Mouse (Mus musculus): Measurements from ENCODE around the gene Gm48552.

Gm48552 gene

GRCm38 (mm10) chr10:81431526-81432168 lies 42.8 kb downstream of the Gm48552 start:
- peak; percentile 63 for DNase-seq (ENCODE audit: low read depth, low spot score)

- no peak for DNase-seq (ENCODE audit: low read depth, low spot score)
Measured at GRCm38 (mm10) chr10:81432169-81432867, 43.5 kb downstream of the Gm48552 start.

- DNase-seq (ENCODE audit: low read depth, low spot score): peak; percentile 97
Measured at GRCm38 (mm10) chr10:81432868-81433262, 44.1 kb downstream of the Gm48552 start.

- peak; percentile 83 for DNase-seq (ENCODE audit: low read depth, low spot score)
Measured at GRCm38 (mm10) chr10:81433541-81434289, 44.9 kb downstream of the Gm48552 start.

GRCm38 (mm10) chr10:81434361-81435263 lies 45.8 kb downstream of the Gm48552 start:
- DNase-seq (ENCODE audit: low read depth, low spot score): peak; percentile 56

DNA sequence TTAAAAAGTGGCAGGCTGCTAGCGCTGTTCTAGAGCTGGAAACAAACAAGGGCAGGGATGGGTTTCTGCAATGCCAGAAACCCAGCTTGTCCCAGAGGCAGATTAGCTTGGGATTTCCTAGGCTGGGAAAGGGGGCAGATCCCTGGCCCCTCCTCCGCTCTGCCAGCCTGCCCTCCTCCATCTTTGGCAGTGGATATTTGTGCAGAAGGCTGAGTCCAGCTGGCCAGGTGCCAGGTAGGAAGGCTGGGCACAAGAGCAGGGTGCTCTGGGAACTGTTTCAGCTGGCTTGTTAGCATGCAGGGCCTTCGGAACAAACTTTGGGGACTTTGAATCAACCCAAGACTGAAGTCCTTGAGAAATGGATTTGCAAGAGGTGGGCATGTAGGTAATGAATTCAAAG lies 46.6 kb downstream of the Gm48552 start:
- DNase-seq (ENCODE audit: low read depth, low spot score): no peak
